Mouse (Mus musculus) embryonic fibroblast, embryonic 13.5 days (primary cell): ENCODE data around the gene Copg2.

Source experiments
- CTCF ChIP-seq: IDR thresholded peaks from 2 replicates; pipeline ENCODE4 v1.5.1; 2011; ENCODE audit warnings: mild to moderate bottlenecking, control low read depth, low read length, moderate library complexity, borderline replicate concordance; ENCODE audit not compliant: insufficient read depth
- POLR2A ChIP-seq: IDR thresholded peaks from 2 replicates; pipeline ENCODE4 v1.6.1; 2011; ENCODE audit warnings: low read depth, mild to moderate bottlenecking, control low read depth, low read length, moderate library complexity

GRCm38 (mm10) chr6:30714891-30715471, 181.6 kb downstream of the Copg2 start:
- TF ChIP-seq CTCF (no peak), POLR2A (no peak)
